Mouse (Mus musculus) inflammation-experienced regulatory T-cells, adult 16 weeks (primary cell): ENCODE data around the gene Zfp276. TPM values are rescaled to one million over a fixed set of nuclear protein-coding genes. Genes with fewer than 3 reads are reported as not detected.

Experiments used
- polyA plus RNA-seq: library from polyadenylated mRNA; unstranded; fragments of 100-300 nt; shearing (Covaris generic); gene quantifications from one replicate; pipeline ENCODE4 v1.2.1, GENCODE M21; 2017

The Zfp276 gene
- polyA plus RNA-seq = 31.9 TPM

GRCm38 (mm10) chr8:123254099-123254885, at the start of gene Zfp276, which contains the start of gene Vps9d1:
Gene Zfp276 (plus strand): TSS chr8:123254195.
Gene Vps9d1 (minus strand): TSS chr8:123254348.

GRCm38 (mm10) chr8:123212321-123213117, 41.5 kb upstream of the Zfp276 start, which contains the start of the genes Chmp1a and Spata33:
Gene Chmp1a (minus strand): TSS chr8:123212763.
Gene Spata33 (plus strand): TSS chr8:123212832.

GRCm38 (mm10) chr8:123224278-123225266, 29.4 kb upstream of the Zfp276 start, which contains the start of gene Cdk10:
Gene Cdk10 (plus strand): TSS chr8:123224842.

GRCm38 (mm10) chr8:123235520-123236497, 18.2 kb upstream of the Zfp276 start, which contains the start of gene Spata2l:
Gene Spata2l (minus strand): TSS chr8:123236233.

GRCm38 (mm10) chr8:123318467-123318911, 64.5 kb downstream of the Zfp276 start, which contains the start of gene Fanca:
Gene Fanca (minus strand): TSS chr8:123318576.

Other genes with a start within 250 kb of the Zfp276 start
- 51.2 TPM for gene Ankrd11, start 211.9 kb upstream of the Zfp276 start, polyA plus RNA-seq
- gene Spg7, start 191.3 kb upstream of the Zfp276 start, polyA plus RNA-seq = 16.3 TPM
- 821 TPM for gene Rpl13, start 151.8 kb upstream of the Zfp276 start, polyA plus RNA-seq
- 1.9 TPM for gene Cpne7, start 136.8 kb upstream of the Zfp276 start, polyA plus RNA-seq
- not detected for gene Sult5a1, start 95.9 kb upstream of the Zfp276 start, polyA plus RNA-seq
- gene Dpep1, start 68.0 kb upstream of the Zfp276 start, polyA plus RNA-seq = not detected
- gene Chmp1a, start 41.4 kb upstream of the Zfp276 start, polyA plus RNA-seq = 266 TPM
- gene Spata33, start 41.4 kb upstream of the Zfp276 start, polyA plus RNA-seq = not detected
- 27.9 TPM for gene Cdk10, start 29.4 kb upstream of the Zfp276 start, polyA plus RNA-seq
- 12.4 TPM for gene Spata2l, start 18.0 kb upstream of the Zfp276 start, polyA plus RNA-seq
- 21.4 TPM for gene Vps9d1, start 153 bp downstream of the Zfp276 start, polyA plus RNA-seq
- 13.9 TPM for gene Fanca, start 64.4 kb downstream of the Zfp276 start, polyA plus RNA-seq
- not detected for gene Spire2, start 78.5 kb downstream of the Zfp276 start, polyA plus RNA-seq
- gene Tcf25, start 119.6 kb downstream of the Zfp276 start, polyA plus RNA-seq = 350 TPM
- gene Mc1r, start 152.9 kb downstream of the Zfp276 start, polyA plus RNA-seq = not detected
- gene Tubb3, start 157.2 kb downstream of the Zfp276 start, polyA plus RNA-seq = not detected
- 17.4 TPM for gene Def8, start 169.3 kb downstream of the Zfp276 start, polyA plus RNA-seq
- 82.0 TPM for gene Afg3l1, start 223.7 kb downstream of the Zfp276 start, polyA plus RNA-seq